10 mouse cellular contexts compared by ENCODE assay signal in genomic region chr6:28834046-28834445, GRCm38 (mm10). TPM values are rescaled to one million over a fixed set of nuclear protein-coding genes. Genes with fewer than 3 reads are reported as not detected.
A peak's percentile ranks its signal among the peaks of the same experiment; 100 is the strongest.
DNase-seq lines count a peak whose midpoint lies in the region; ATAC-seq and TF ChIP-seq lines count a peak whose summit lies in the region.
"Had no signal": no experiment of that assay in that cellular context is flagged by ENCODE, and none has a peak within 500 bp of the region (broad histone marks: within the 10 kb centered on the region; RNA-seq: fewer than 3 reads in every experiment).

No protein-coding gene starts in this region.

- 78% methylated on average over 2 of the region's 2 CpGs for WGBS in heart, postnatal 0 days
- WGBS in embryonic facial prominence, embryonic 15.5 days = 71% methylated on average over 2 of the region's 2 CpGs
- 65% methylated on average over 2 of the region's 2 CpGs for WGBS in intestine, embryonic 15.5 days
- 18% methylated on average over 2 of the region's 2 CpGs for WGBS in neural tube, embryonic 13.5 days

- peaks cover 11% of the 10 kb centered on the region; the same call in 1 of the 2 replicates for H3K27me3 ChIP-seq in heart, postnatal 0 days (ENCODE audit: control insufficient read depth, insufficient read depth, low read length)
- peaks cover 23% of the 10 kb centered on the region for H3K27me3 ChIP-seq in embryonic facial prominence, embryonic 15.5 days
- H3K27me3 ChIP-seq in intestine, embryonic 15.5 days (replicated peaks) = peaks cover 12% of the 10 kb centered on the region
- peaks cover 3% of the 10 kb centered on the region; the same call in 1 of the 2 replicates for H3K27me3 ChIP-seq in neural tube, embryonic 13.5 days

- TF ChIP-seq CTCF in heart, postnatal 0 days (IDR thresholded peaks at IDR 0.05; ENCODE audit: low read depth) = no peak

- H3K9ac ChIP-seq in heart, postnatal 0 days (replicated peaks; ENCODE audit: low read depth, low read length) = no peak overlapping the region
- no peak overlapping the region for H3K9ac ChIP-seq in embryonic facial prominence, embryonic 15.5 days
- H3K9ac ChIP-seq in intestine, embryonic 15.5 days = no peak overlapping the region
- peak overlapping the region; percentile 99 for H3K9ac ChIP-seq in neural tube, embryonic 13.5 days

- no peak overlapping the region for H3K4me2 ChIP-seq in heart, postnatal 0 days (ENCODE audit: low read depth, low read length)
- peak overlapping the region; percentile 100 for H3K4me2 ChIP-seq in embryonic facial prominence, embryonic 15.5 days (replicated peaks)
- peak overlapping the region; percentile 100 for H3K4me2 ChIP-seq in intestine, embryonic 15.5 days (replicated peaks)
- H3K4me2 ChIP-seq in neural tube, embryonic 13.5 days = peak overlapping the region; percentile 97

- no peak overlapping the region for H3K27ac ChIP-seq in heart, postnatal 0 days (ENCODE audit: low read depth)
- H3K27ac ChIP-seq in embryonic facial prominence, embryonic 15.5 days (replicated peaks) = no peak overlapping the region
- no peak overlapping the region for H3K27ac ChIP-seq in intestine, embryonic 15.5 days
- H3K27ac ChIP-seq in neural tube, embryonic 13.5 days (replicated peaks) = peak overlapping the region; percentile 97
- H3K27ac ChIP-seq: liver, embryonic 13.5 days had no signal

- H3K4me1 ChIP-seq in heart, postnatal 0 days (ENCODE audit: control insufficient read depth, insufficient read depth) = peaks cover 11% of the 10 kb centered on the region; the same call in 1 of the 2 replicates
- H3K4me1 ChIP-seq in embryonic facial prominence, embryonic 15.5 days = peaks cover 22% of the 10 kb centered on the region
- peaks cover 16% of the 10 kb centered on the region for H3K4me1 ChIP-seq in intestine, embryonic 15.5 days (replicated peaks)
- peaks cover 39% of the 10 kb centered on the region for H3K4me1 ChIP-seq in neural tube, embryonic 13.5 days (replicated peaks)

- intact Hi-C loops in heart, postnatal 36 days (cut with DNase I) = no loop called here

- TF ChIP-seq EP300 in heart, postnatal 0 days (IDR thresholded peaks at IDR 0.05; ENCODE audit: low read depth) = no peak

- no peaks in the 10 kb centered on the region for H3K9me3 ChIP-seq in heart, postnatal 0 days (replicated peaks; ENCODE audit: control insufficient read depth, low read length)
- H3K9me3 ChIP-seq in embryonic facial prominence, embryonic 15.5 days (replicated peaks) = no peaks in the 10 kb centered on the region
- no peaks in the 10 kb centered on the region for H3K9me3 ChIP-seq in intestine, embryonic 15.5 days
- H3K9me3 ChIP-seq in neural tube, embryonic 13.5 days = no peaks in the 10 kb centered on the region
- H3K9me3 ChIP-seq: liver, embryonic 13.5 days had no signal

- ATAC-seq in heart, postnatal 0 days (ENCODE audit: insufficient read depth, low read depth) = no peak
- no peak for ATAC-seq in embryonic facial prominence, embryonic 15.5 days (ENCODE audit: insufficient number of reproducible peaks, low FRiP score, low TSS enrichment, low read depth)
- ATAC-seq in intestine, embryonic 15.5 days = peak; percentile 22
- peak; percentile 8; the same call in 1 of the 2 replicates for ATAC-seq in neural tube, embryonic 13.5 days (ENCODE audit: low read depth)
- ATAC-seq: CD4-positive, CD25-positive, alpha-beta regulatory T cell, adult 4 months had no signal

- no peak for DNase-seq in heart, postnatal 0 days (ENCODE audit: low spot score)
- DNase-seq in heart, postnatal 36 days = no peak
- no peak for DNase-seq in layer of hippocampus, postnatal 25 days (ENCODE audit: extremely low spot score in 1 of 2, low spot score in 1 of 2)
- DNase-seq in gastrocnemius, adult 8-10 months (ENCODE audit: low spot score in 2 of 2) = no peak
- DNase-seq in right cerebral cortex, postnatal 14 days = no peak
- DNase-seq: liver, embryonic 13.5 days had no signal

- no peaks in the 10 kb centered on the region for H3K36me3 ChIP-seq in heart, postnatal 0 days (replicated peaks; ENCODE audit: control insufficient read depth, insufficient read depth, low read length)
- H3K36me3 ChIP-seq in embryonic facial prominence, embryonic 15.5 days = peaks cover 5% of the 10 kb centered on the region; the same call in 1 of the 2 replicates
- no peaks in the 10 kb centered on the region for H3K36me3 ChIP-seq in intestine, embryonic 15.5 days
- peaks cover 11% of the 10 kb centered on the region; the same call in 1 of the 2 replicates for H3K36me3 ChIP-seq in neural tube, embryonic 13.5 days

- H3K4me3 ChIP-seq in heart, postnatal 0 days (ENCODE audit: low read depth, low read length) = 0 out of 2 replicates have a peak overlapping the region, but pooled peaks have one; percentile 56
- peak overlapping the region; percentile 62 for H3K4me3 ChIP-seq in embryonic facial prominence, embryonic 15.5 days (replicated peaks)
- H3K4me3 ChIP-seq in intestine, embryonic 15.5 days (replicated peaks) = no peak overlapping the region
- peak overlapping the region; percentile 88 for H3K4me3 ChIP-seq in neural tube, embryonic 13.5 days

RNA-seq across cellular contexts. Expression of gene Lrrc4, which starts 2.5 kb away (rescaled TPM):
- total RNA-seq in heart, postnatal 0 days (2014; rRNA removed; ENCODE audit: low replicate concordance) = 0.81 and 1.8 TPM in 2 replicates
- polyA plus RNA-seq in heart, postnatal 0 days (2015; fragmentation: Nextera tagmentation; extraction: Ambion mirVana) = 0.05 and 0.12 TPM in 2 replicates
- total RNA-seq in heart, postnatal 36 days (2021) = under 1 TPM; 0.31 to 0.41 TPM
- polyA plus RNA-seq in embryonic facial prominence, embryonic 15.5 days (2015; fragmentation: Nextera tagmentation; extraction: Ambion mirVana) = 1.2 and 1.5 TPM in 2 replicates
- 0.31 and 0.52 TPM in 2 replicates for polyA plus RNA-seq in intestine, embryonic 15.5 days (2015; fragmentation: Nextera tagmentation; extraction: Ambion mirVana)
- polyA plus RNA-seq in neural tube, embryonic 13.5 days (2015; fragmentation: Nextera tagmentation; extraction: Ambion mirVana) = 5.9 and 6.0 TPM in 2 replicates
- 10 to 100 TPM; 86.3 to 97.2 TPM for total RNA-seq in layer of hippocampus, postnatal 25 days (2021)
- total RNA-seq in gastrocnemius, adult 8-10 months (2022) = under 1 TPM; 0.22 to 0.38 (median 0.23) TPM

Comparison
In these comparisons a context has a peak if more than half of its experiments do, and no peak if none do; other contexts are left out.
1. ATAC-seq: peak in intestine, embryonic 15.5 days (single experiment) and neural tube, embryonic 13.5 days (single experiment); none in heart, postnatal 0 days (single experiment) and embryonic facial prominence, embryonic 15.5 days (single experiment).
2. RNA of gene Lrrc4, which starts 2.5 kb away (total RNA-seq): 86.3 to 97.2 TPM in layer of hippocampus, postnatal 25 days; 0.81 to 1.8 TPM in heart, postnatal 0 days, 0.31 to 0.41 TPM in heart, postnatal 36 days and 0.22 to 0.38 TPM in gastrocnemius, adult 8-10 months; every median in the first group is over 10 times any median in the second.